Mouse (Mus musculus) cortical plate, adult 2 months (tissue): ENCODE results near the gene Nckap5l.

Experiments used
- CTCF ChIP-seq: fragments of 200-500 bp; IDR thresholded peaks from 2 replicates; pipeline ENCODE4 v1.5.1; 2011; ENCODE audit warnings: mild to moderate bottlenecking, control low read depth, low read length; ENCODE audit not compliant: insufficient read depth; ENCODE audit errors: extremely low read depth
- POLR2A ChIP-seq: fragments of 200-500 bp; IDR thresholded peaks from 2 replicates; pipeline ENCODE4 v1.6.1; 2011; ENCODE audit warnings: mild to moderate bottlenecking, low read length, control low read depth; ENCODE audit not compliant: insufficient read depth; ENCODE audit errors: extremely low read depth

GRCm38 (mm10) chr15:99423131-99423530 lies 34.4 kb downstream of the Nckap5l start:
- TF ChIP-seq CTCF (no peak), POLR2A (no peak)
